Mouse (Mus musculus): Measurements from ENCODE around the gene Cecr2. TPM values are rescaled to one million over a fixed set of nuclear protein-coding genes. Genes with fewer than 3 reads are reported as not detected.
"Not testable (repeated sequence)": the region's sequence is repeated elsewhere in the genome, so short reads cannot be mapped to it uniquely, and the experiment has no call there.

Cecr2 gene
- total RNA-seq, 2 experiments from 2014 or later = 8.6 to 8.9 TPM

- DNase-seq (ENCODE audit: low spot score in 2 of 2) = no peak
Measured at GRCm38 (mm10) chr6:120772025-120772424, 105.9 kb downstream of the Cecr2 start.

DNA sequence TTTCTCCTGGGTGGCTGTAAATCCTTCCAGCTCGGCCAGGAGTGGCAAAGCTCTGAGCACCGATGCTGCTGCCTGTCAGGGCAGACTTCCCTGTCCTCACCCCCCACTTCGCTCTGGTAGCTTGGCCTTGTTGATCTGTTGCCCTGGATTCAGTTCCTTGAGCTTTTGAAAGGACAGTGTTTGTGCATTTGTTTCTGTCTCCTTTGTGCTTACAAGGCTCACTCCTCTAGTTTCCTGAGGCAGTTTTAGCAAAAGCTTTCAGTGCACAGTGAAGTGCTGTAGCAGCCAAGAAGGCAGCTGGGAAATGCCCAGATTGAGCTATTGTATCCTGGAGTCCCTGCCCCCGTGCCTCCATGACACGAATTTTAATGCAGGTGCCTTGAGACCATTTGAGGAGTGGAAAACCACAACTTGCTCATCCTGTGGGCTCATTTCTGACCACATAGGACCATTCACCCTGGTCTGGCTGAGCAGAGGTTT lies 107.0 kb downstream of the Cecr2 start, which contains the start of gene Slc25a18:
Gene Slc25a18 (plus strand): TSS at position 430 of the 480 bp plus-strand sequence.
- DNase-seq (ENCODE audit: low spot score in 2 of 2) = peak; percentile 45 to 55

DNA sequence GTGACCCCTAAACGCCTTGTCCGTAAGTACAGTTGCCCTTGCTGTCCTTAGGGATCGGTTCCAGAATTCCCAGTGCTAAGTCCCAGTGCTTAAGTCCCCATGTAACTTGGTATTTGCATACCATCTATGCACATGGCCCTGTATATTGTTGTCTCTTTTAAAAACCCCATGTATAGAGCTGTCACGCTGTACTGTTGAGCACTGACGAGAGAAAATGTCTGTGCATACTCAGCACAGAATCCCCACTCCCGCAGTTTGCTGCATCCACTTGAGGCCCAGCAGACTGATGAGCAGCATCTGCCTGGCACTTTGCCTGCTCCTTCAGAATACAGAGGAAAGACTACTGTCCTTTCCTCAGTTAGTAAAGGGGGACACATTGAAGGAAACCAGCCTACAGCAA lies 107.6 kb downstream of the Cecr2 start:
- DNase-seq (ENCODE audit: low spot score in 2 of 2) = no peak

DNA sequence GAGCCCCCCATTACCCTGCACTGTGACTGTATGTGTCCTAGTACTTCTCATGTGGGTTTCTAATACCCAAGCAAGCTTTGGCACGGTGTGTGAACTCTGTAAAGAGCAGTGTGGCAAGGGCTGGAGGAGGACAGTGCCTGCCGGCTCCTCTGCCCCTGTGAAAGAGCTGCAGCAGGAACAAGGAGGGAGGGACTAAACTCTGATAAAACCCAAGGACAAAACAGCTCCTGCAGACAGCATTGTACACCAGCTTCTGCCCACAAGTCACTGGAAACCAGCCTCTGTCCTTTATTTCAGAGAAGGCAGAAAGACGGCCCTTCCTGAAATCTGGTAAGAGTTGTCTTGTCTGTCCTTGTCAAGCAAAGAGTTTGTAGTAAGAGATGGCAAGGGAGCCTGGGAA lies 110.1 kb downstream of the Cecr2 start:
- DNase-seq (ENCODE audit: low spot score in 2 of 2) = no peak

GRCm38 (mm10) chr6:120777533-120777932 lies 111.4 kb downstream of the Cecr2 start:
- DNase-seq (ENCODE audit: low spot score in 2 of 2) = no peak

DNA sequence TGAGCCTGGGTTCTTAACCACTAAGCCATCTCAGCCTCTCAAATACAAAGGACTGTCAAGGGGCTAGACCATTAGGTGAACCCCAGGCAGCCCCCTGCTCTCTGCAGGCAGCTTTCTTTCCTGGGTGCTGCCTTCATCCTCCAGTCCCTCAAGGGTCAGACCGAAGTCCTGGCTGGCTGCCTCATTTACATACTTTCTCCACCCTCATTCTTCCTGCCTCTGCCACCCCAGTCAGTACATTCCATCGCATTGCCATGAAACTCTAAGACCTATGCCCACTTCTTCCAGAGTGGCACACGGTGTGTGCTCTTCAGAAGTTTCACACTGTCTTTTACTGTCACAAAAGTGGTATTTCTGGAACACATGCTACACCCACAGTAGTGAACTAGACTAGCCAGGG lies 112.1 kb downstream of the Cecr2 start:
- no peak for DNase-seq (ENCODE audit: low spot score in 2 of 2)

DNA sequence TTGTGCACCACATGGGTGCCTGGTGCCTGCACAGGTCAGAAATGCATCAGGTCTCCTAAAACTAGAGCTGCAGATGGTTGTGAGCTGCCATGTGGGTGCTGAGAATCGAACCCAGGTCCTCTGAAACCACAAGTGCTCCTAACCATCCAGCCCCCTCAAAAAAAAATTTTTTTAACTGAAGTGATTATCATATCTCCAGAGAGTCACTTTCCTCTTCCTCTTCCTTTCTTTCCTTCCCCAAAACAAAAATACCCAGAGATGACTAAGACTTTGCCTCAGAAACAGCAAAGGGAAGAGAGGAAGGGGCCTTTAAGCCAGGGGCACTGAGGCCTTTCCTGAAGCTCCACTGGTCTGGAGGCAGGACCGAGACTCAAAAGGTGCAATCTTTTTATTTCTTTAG lies 116.8 kb downstream of the Cecr2 start:
- DNase-seq (ENCODE audit: low spot score in 2 of 2) = no peak

DNA sequence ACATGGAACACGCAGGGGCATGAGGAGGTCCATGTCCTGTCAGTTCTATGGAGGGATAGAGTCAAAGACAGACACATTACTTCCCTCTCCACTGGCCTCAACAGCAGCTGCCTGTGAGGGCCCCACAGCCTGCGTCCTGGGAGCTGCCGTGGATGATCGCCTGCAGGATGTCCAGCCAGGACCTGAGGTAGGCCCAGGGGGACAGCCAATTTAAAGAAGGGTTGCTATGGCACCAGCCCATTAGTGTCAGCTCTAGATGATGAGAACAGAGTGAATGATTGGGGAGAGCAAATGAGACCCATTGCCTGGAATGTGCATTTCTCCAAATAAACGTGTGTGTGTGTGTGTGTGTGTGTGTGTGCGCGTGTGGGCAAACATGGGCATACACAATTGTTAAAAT lies 118.2 kb downstream of the Cecr2 start:
- no peak for DNase-seq (ENCODE audit: low spot score in 2 of 2)

DNA sequence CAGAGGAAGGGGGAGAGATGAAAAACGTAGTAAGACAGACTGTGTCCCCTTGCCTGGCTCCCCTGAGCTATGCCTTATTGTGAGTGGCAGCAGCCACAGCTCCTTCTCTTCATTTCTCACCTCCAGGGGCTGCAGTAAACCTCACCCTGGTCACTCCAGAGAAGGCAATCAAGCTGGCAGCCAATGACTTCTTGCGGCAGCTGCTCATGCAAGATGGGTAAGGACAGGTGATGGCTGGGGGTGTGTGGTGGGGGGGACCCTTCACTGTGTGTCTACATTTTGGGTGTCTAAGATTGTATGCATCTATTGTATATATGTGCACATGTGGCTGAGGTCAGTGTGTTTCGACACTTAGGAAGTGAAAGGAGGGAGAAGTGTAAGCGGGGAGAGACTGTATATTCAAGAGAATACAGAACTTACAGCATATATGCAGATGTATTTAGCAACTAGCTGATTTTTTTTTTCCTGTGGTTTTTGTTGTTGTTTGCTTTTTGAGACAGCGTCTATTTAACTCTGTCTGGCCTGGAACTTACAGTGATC lies 122.0 kb downstream of the Cecr2 start:
- DNase-seq (ENCODE audit: low spot score in 2 of 2) = no peak

- DNase-seq (ENCODE audit: low spot score in 2 of 2) = no peak
Measured at GRCm38 (mm10) chr6:120788904-120789303, 122.7 kb downstream of the Cecr2 start.

- no peak for DNase-seq (ENCODE audit: low spot score in 2 of 2)
Measured at GRCm38 (mm10) chr6:120790153-120790552, 124.0 kb downstream of the Cecr2 start.

DNA sequence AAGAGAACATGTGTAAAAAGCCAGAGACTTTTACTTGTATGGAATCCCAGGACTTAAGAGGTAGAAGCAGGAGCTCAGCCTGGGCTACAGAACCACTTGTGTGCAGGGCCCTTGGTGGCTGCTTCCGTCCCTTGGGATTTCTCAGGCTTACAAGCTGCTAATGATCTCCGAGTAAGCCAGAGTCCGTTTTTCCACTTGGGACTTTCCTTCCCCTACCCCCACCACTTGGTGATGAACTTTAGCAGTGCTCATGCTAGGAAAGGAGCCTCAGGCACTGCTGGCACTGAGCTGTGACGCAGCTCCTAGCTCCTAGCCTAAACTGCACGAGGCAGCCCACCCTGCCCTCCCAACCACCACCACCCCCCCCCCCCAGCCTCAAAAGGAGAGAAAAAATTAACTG lies 124.5 kb downstream of the Cecr2 start:
- DNase-seq (ENCODE audit: low spot score in 2 of 2) = no peak

DNA sequence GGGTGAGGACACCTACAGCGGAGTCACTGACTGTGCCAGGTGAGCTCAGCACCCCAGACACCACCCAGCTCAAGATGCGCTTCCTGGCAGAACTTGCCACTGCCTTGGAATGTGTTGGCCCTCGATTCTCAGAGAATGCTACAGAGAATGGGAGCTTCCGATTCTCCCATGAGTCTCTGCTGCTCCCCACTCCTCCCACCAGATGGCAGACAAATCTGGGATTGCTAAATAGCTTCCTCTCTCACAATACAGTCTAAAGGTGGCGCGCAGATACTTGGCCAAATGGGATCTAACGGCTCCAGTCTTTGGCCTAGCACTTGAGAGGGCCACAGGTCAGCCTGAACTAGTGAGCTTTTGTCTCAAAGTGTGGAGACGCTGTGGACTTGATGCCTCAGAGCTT lies 126.8 kb downstream of the Cecr2 start:
- no peak for DNase-seq (ENCODE audit: low spot score in 2 of 2)

- DNase-seq (ENCODE audit: low spot score in 2 of 2) = no peak
Measured at GRCm38 (mm10) chr6:120795422-120796086, 129.4 kb downstream of the Cecr2 start.

DNA sequence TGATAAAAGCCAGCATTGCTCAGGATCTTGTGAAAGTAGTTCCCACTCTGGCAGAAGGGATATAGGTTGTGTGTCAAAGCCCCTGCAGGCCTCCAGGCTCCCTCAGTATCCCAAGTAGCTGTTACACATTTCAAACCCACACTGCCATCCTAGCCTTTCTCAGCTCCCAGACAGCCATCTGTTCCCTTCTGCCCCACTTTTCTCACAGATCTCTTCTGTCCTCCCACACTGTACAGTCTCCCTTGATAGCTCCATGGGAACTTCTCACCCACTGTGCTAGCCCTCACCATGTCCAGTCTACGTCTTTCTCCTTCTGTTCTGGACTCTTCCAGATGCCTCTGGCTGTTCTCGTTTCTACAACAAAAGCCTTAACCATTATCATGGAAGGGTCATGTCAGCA lies 129.9 kb downstream of the Cecr2 start:
- DNase-seq (ENCODE audit: low spot score in 2 of 2) = no peak

DNA sequence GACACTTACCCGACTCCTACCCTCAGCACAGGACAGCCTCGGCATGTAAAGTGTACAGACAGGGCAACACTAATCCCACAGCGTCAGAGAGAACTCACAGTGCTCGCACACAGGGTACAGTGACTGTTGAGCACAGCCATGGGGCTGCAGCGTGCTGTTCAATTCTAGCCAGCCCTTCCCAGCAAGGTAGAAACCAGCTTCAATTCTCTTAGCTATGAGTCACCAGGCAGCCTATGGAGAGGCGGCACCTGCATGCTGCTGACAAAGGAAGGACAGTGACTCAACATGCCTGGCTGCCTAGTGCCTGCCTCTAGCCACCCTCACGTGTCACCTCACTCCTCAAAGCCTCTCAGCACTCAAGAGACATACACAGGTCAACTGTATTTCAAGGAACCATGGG lies 131.8 kb downstream of the Cecr2 start:
- DNase-seq (ENCODE audit: low spot score in 2 of 2) = no peak

GRCm38 (mm10) chr6:120798905-120799304 lies 132.7 kb downstream of the Cecr2 start:
- no peak for DNase-seq (ENCODE audit: low spot score in 2 of 2)

DNA sequence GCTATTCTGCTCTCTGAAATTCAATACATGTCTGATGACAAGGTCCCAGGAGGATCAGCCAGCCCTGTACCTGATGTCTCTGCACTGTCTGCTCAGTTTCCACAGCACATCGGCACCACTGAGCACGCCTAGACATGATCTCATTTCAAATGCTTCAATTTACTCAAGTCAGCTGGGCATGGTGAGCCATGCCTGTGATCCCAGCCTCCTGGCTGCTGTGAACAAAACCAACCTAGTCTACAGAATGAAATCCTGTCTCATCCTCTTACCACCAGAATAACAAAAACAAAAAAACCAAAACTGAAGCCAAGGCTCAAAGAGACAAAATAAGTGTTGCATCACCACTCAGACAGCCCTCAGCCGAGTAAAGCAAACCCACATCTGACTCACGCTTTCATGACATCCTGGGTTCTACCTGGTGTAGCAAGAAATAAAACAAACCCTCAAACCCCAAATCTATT lies 133.4 kb downstream of the Cecr2 start:
- DNase-seq (ENCODE audit: low spot score in 2 of 2) = no peak

DNA sequence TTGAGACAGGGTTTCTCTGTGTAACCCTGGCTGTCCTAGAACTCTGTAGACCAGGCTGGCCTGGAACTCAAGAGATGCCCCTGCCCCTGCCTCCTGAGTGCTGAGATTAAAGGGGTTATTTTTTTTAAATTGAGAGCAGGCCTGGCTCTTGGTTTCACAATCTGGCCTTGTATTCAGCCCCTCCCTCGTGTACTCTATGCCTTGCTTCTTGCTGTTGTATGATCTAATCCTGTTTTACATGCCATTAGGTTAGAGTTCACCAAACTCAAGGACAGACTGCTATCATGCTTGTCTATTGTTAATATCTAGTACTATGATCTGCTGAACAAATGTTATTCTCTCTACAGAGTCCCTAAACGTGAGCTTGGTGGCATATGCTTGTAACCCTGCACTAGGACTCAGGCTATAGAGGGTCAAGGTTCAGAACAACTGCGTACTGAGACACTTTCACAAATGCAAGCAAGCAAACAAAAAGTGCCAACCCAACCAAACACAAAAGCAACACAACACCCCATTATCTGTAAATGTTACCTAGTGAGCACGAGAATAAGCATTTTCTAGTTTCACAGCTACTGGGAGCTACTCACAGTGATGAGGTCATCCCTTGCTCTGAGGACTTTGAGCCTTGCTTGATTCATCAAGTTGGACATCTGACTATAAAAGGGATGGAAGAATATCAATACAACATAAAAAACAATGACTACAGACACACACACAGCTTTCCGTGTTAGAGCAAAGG lies 141.0 kb downstream of the Cecr2 start:
- DNase-seq (ENCODE audit: low spot score in 2 of 2) = no peak

GRCm38 (mm10) chr6:120807738-120808081 lies 141.5 kb downstream of the Cecr2 start:
- no peak for DNase-seq (ENCODE audit: low spot score in 2 of 2)

DNA sequence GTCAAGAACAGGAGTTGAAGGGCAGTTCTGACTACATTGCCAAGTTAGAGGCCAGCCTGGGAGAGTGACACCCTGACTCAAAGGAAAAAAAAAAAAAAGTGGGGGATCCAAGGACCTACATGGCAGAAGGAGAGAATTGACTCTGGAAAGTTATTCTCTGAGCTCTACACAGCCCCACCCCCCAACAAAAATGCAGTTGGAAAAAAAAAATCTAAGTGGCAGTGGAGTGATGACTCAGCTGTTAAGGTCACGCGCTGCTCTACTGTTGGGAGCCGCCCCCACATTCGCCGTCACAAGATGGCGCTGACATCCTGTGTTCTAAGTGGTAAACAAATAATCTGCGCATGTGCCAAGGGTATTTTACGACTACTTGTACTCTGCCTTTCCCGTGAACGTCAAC lies 145.8 kb downstream of the Cecr2 start:
- DNase-seq (ENCODE audit: low spot score in 2 of 2) = not testable (repeated sequence)

GRCm38 (mm10) chr6:120819294-120819693 lies 153.1 kb downstream of the Cecr2 start:
- no peak for DNase-seq (ENCODE audit: low spot score in 2 of 2)
